Mouse (Mus musculus): ENCODE results near the gene Pax1.

Pax1 gene

GRCm38 (mm10) chr2:147361581-147361980, at the start of gene Pax1:
TSS of gene Pax1 (plus strand) at chr2:147361925.
- in situ Hi-C loops (cut with MboI, MseI) = no loop called here

- in situ Hi-C loops (cut with MboI, MseI) = no loop called here
Observed at GRCm38 (mm10) chr2:147321036-147321435, 40.7 kb upstream of the Pax1 start.

DNA sequence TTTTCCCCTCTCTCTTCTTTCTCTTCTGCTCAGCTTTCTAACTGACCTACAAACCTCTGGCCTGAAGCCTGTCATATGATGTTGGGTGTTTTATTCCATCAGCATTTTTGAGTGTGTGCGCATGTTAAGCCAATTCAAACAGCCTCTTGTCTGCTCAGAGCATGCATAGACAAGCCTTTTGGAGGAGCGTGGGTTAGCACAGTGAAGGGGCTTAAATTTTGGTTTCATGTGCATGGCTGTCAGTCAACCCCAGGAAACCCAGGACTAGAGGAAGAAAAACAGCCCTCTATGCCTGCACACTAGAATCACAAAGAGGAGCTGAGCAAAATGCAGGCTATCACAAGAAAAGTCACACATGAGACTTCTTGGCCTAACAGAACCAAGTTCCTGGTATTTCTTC, 36.5 kb upstream of the Pax1 start:
- in situ Hi-C loops (cut with MboI, MseI) = no loop called here

DNA sequence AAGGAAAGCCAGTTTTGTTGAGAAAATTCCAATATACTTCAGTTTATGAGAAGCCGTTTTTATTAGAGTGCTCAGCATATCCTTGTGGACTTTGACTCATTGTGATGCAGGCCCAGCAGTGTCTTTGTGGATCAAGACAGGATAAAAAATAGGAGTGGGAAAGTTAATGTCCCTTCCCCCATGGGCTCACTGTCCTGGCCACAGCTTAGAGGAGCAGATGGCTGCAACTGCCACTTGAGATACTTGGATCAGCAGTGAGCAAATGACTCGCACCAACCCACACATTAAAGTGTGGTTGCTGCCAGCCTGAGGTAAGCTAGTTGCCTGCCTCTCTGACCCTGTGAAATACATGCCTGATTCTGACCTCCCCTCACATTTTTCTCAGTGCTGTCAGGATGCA, 29.0 kb upstream of the Pax1 start:
- in situ Hi-C loops (cut with MboI, MseI) = no loop called here

DNA sequence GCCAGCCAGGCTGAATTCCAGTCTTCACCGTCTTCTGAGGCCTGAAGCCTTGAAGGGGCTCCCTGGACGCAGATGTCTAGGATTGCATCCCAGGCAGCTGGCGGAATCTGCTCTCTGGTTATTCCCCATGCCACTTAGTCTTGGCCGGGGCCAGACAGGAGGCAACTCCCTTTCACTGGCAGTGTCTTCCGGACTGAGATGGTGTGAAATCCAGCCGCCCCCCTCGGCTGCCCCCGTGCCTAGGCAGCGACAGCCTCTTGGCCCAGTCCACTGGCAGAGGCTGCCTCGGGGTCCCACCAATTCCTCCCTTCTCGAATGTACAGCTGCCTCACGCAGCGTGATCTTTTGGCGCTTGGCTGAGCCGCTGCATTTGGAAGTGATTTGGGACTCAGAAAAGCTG, 23.0 kb upstream of the Pax1 start:
- in situ Hi-C loops (cut with MboI, MseI) = no loop called here

GRCm38 (mm10) chr2:147339796-147340195, 21.9 kb upstream of the Pax1 start:
- in situ Hi-C loops (cut with MboI, MseI) = no loop called here

DNA sequence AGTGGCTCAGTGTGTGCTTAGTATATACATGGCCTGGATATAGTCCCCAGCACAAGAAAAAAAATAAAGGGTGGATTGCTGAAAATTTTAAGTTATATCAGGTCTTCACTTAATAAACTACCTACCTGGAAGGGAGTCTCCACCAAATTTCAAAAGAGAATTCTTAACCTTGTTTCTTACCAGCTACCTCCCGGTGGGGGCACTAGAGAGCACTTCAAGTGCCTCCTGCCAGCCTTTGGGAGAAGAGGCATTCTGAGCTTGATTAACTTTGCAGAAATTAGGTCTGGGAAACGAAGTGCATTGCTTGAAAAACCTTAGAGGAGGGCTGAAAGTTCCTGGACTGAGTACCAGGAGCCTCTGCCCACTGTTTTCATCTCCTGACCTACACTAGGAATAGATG, 19.5 kb upstream of the Pax1 start:
- in situ Hi-C loops (cut with MboI, MseI) = no loop called here

- in situ Hi-C loops (cut with MboI, MseI) = no loop called here
Observed at GRCm38 (mm10) chr2:147359716-147360115, 2.0 kb upstream of the Pax1 start.

- in situ Hi-C loops (cut with MboI, MseI) = no loop called here
Observed at GRCm38 (mm10) chr2:147360401-147360800, 1.3 kb upstream of the Pax1 start.

- in situ Hi-C loops (cut with MboI, MseI) = no loop called here
Observed at GRCm38 (mm10) chr2:147360856-147361255, 869 bp upstream of the Pax1 start.

DNA sequence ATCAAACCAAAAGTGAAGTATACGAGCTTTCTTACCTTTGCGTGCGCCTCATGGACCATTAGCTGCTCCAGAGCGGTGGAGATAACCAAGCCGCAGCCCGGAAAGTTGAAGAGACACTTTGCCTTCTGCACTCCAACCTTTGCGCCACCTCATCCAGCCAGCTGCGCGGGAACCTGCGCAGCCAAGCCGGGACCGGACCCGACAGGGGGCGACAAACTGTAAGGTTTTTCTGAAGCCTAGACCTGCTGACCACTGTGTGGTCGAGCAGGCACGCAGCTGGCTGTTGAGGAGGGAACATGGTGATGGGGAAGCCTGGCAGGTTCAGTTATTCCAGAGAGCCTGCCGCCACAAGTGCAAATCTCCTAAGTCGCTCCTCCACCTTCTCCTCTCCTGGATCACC, 591 bp downstream of the Pax1 start:
- in situ Hi-C loops (cut with MboI, MseI) = no loop called here

DNA sequence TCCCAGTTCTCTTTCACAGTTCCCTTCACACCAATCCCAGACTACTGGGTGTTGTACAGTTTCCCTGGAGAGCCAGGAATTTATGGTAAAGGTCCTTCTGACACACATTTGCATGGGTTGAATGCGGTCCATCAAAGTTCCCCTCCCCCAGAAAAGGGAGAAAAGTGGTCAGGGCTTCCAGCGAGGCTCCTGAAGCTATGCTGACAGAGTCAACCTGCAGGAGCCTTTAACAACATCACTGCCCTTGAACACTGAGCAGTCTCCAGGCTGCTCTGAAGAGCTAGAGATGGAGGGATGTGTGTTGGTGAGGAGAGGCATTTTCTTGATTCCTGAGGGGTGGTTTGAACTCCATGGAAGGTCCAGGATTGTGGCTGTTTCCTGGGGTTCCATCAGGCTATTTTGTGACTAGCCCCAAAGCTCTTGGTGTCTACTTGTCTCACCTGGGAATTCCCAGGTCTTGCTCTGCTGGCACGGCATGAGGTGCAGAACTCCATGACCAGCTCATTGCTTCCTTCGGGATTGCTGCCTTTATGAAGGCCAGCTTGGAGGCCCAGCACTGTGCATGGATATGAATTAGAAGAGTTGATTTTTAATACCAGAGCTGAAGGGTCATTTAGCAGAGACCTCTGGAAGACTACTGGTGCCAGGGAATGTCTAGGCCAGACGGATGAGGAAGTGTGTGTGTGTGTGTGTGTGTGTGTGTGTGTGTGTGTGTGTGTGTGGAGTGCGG, 1.8 kb downstream of the Pax1 start:
- in situ Hi-C loops (cut with MboI, MseI) = no loop called here

DNA sequence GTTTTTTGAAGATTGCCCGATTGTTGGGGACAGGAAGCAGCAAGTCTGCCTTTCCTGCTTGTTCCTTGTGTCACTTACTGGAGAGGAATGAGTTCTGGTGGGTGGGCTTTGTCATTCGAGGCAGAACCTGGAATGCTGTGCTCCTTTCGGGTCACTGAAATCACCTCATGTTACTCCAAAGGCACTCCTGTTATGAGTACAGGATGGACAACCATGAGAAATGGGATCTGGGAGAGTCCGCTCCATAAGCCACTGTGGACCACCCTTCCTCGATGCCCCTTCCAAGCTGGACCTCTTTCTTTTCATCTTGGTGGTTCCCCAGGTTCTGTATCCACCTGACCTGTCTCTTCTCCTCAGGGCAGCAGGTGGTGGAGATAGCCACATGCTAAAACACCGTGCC, 2.5 kb downstream of the Pax1 start:
- in situ Hi-C loops (cut with MboI, MseI) = no loop called here

DNA sequence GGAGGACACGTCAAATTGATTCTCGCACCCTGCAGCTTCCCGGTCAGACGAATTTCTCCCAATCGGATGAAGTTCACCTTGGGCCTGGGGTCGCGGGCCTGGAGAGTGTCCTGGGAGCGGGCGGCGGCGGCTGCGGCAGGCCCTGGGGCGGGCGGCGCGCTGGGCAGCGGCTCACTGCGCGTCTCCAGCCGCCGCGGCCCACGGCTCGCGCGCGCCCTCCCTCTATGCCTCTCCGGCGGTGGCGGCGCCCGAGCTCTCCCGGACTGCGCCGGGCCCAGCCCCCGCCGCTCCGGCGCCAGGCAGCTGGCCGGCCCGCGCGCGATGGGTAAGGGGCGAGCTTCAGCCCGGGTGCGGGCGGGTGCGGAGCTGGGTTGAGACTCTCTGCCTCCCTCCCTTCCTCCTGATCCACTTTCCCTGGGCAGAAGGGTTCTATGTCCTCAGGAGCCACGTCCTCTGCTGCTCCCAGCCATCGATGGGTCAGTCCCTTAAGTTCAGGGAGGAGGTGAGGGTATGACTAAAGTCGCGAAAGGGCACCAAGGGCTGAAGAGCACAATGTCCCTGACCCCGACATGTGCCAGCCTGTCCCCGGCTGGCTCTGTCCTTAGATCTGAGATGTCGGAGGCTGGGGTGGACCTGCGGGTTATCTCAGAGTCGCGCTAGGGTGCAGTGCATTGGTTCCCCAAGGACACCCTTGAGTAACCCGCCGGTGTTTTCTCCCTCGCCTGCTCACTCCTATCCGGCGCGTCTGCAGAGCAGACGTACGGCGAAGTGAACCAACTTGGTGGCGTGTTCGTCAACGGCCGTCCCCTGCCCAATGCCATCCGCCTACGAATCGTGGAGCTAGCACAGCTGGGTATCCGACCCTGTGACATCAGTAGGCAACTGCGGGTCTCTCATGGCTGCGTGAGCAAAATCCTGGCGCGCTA, 3.5 kb downstream of the Pax1 start:
- in situ Hi-C loops (cut with MboI, MseI) = no loop called here

- in situ Hi-C loops (cut with MboI, MseI) = no loop called here
Observed at GRCm38 (mm10) chr2:147365908-147366630, 4.3 kb downstream of the Pax1 start.

- in situ Hi-C loops (cut with MboI, MseI) = no loop called here
Observed at GRCm38 (mm10) chr2:147367246-147367820, 5.6 kb downstream of the Pax1 start.

- in situ Hi-C loops (cut with MboI, MseI) = no loop called here
Observed at GRCm38 (mm10) chr2:147367911-147368591, 6.3 kb downstream of the Pax1 start.

DNA sequence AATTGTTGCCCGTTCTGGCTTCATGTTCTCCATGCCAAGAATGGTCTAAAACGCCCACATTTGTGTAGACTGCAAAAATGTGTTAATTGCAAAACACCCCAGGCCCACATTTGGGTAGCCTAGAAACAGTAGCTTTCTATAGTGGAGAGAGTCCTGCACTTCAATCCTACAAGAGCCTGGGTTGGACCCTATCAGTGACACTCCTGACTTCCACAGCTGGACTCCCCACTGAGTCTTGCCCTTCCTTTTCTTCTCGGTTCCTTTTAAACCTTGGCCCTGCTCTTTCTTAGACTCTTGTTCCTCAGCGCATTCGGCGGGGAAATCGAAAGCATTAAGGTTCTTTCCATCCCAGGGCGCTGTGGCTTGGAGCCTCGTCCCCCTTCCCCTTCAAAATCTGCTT, 7.8 kb downstream of the Pax1 start:
- in situ Hi-C loops (cut with MboI, MseI) = no loop called here

DNA sequence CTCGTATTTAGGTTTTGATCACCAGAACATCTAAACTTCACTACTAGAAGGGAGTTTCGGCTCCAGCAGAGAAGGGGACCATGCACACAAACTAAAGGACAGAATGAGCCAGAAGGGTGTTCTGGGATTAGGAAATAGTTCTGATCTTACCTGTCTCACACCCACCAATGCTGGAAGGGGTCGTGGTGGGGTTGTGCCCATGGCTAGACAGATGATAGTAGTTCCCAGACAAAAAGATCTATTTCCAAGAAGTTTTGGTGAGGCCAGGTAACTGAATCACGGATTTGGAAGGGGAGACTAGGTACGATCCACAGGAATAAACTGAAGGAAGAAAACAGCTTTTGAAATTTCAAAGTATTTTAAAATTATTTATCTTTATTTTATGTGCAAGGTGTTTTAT, 8.4 kb downstream of the Pax1 start:
- in situ Hi-C loops (cut with MboI, MseI) = no loop called here

DNA sequence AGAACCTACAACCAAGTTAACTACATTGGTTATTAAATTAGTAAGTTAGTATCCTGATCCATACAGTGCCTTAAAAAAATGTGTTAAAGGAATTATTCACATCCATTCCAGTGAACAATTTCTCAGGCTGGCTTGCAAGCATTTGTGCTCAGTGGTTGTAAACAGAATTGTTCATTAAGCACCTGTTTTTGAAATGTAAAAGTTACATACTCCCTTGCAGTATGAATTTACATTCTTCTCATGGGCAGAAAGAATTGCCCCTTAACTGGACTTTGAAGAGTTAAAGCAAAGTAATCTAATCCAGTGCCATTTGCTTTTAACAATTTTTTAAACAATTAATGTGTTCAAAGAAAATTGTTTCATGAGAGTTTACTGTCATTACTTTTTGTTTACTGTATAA, 9.6 kb downstream of the Pax1 start:
- in situ Hi-C loops (cut with MboI, MseI) = no loop called here

GRCm38 (mm10) chr2:147371840-147372239, 10.1 kb downstream of the Pax1 start:
- in situ Hi-C loops (cut with MboI, MseI) = no loop called here

Measured in regulatory T cell (primary cell).